Mouse (Mus musculus) heart, postnatal 25 days (tissue): ENCODE measurements around the gene Tmigd1. TPM values are rescaled to one million over a fixed set of nuclear protein-coding genes. Genes with fewer than 3 reads are reported as not detected.
A peak's percentile ranks its signal among the peaks of the same experiment; 100 is the strongest.

ENCODE experiments used
- DNase-seq: peaks from one replicate; pipeline ENCODE4 v3.0.0; 2022; ENCODE audit warnings: low spot score
- intact Hi-C: fragments of 180-260 bp; cut with DNase I; formaldehyde crosslinking; loops from one replicate; pipeline ENCODE4 v1.15.1; 2025
- total RNA-seq, 2 experiments: library from RNA; stranded (reverse); gene quantifications; 2 replicates each; pipeline ENCODE4 v1.2.3; 2021

Gene Tmigd1
- total RNA-seq: under 1 TPM; 0.45 to 0.47 TPM

DNA sequence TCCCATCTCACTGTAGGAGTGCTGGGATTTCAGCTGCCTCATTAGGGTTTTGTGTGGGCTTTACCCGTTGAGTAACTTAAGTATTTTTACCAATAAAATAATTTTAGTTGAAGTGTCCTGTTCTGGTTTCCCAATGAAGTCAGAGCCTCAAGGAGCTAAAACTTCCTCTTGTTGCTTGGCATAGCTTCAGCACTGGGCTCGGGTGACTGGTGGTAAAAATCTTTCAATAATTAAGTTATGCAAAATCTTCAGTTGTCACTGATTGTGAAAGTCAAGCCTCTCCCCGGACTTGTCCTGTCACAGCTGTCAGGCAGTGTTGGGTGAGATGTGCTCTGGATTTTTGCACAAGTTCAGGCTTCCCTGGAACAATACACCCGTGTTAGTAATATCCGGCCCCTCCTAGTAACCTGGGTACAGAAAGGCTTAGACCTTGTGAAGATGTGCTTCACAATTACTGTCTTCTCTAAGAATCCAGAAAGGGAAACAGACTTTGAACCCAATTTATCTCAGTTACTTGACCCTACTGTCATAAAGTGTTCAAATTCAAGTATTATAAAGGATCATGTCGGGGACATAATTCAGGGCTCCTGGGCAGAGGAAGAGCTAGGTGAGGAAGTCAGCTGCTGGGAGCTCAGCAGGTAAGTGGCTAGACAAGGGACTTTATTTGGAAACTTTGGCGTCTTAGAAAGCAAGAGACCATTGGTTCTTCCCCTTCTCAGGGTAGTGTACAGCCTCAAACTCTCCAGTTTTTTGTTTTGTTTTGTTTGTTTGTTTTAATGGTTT, at the start of gene Tmigd1:
Gene Tmigd1 (plus strand): TSS at position 581 of the 783 bp plus-strand sequence.
- intact Hi-C loops: no loop called here
- no peak for DNase-seq

DNA sequence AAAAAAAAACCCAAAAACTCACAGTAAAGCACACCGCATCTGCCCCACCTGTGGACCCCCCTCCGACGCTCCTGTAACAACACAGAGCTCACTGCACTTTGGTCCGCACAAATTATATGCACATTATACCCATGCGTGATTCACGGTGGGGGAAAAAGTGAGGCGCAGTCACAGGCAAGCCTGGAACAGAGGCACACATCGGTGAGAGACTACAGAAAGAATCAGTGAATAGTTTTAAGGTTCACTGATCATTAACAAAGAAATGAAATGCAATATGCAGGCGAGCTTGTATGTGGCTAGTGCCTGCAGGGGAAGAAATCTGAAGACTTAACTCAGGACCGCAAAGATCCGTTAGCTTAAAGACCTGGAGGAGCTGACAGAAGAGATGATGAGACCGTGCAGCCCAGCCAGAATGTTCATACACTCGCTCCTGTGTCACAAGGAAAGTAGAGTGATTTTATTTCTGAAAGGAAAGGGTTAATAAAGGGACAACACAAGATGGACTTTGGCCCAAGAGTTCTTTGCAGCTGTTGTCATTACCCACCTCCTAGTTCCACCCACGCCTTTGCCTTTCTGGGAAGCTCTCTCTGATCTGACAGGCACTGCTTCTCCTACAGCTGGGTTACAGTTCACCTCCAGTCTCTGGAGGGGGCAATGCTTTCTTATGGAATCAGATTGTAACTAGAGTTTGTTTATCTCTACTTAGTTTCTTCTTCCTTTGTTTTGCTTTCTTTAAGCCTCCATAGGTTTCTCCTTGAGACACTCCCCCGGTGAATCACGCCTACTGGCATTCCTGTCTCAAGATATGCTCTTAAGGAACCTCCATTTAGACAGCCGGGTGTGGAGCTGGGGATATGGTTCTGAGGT, 47.3 kb upstream of the Tmigd1 start:
- no peak for DNase-seq
- intact Hi-C loops: no loop called here

DNA sequence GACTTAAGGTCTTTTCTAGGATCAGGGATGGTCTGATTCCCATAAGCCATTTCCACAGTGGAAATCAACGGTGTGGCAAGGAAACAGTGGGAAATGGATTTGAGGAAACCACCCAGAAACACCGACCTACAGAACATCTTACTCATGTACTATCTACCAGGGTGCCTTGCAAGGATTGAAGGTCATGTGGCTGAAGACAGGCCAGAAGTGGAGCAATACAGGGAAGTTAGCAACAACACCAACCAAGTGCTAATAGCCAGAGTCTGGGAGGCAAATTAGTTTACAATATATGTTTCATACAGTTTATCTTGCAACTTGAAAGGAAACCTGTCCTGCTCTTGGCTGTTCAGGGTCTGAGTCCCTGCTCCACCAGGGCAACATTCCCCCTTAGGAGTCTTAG, 45.4 kb upstream of the Tmigd1 start:
- intact Hi-C loops: no loop called here
- no peak for DNase-seq

DNA sequence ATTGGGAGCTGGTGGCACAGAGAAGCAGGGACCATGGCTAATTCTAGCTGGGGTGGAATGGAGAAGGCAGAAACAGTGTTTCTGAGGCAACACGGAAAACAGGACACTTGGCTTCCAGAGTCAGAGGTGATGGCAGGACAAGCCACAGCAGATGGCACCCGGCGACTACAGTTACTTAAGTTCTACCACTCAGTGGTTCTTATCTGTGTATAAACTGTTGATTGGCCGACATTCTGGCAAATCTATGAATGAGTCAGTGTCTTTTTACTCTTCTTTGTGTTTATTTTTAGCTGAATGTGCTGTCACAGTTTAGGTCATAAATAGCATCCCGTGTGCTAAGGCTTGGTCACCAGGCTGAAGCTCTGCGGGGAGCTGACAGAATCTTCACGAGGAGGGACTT, 44.8 kb upstream of the Tmigd1 start:
- DNase-seq: no peak
- intact Hi-C loops: no loop called here

DNA sequence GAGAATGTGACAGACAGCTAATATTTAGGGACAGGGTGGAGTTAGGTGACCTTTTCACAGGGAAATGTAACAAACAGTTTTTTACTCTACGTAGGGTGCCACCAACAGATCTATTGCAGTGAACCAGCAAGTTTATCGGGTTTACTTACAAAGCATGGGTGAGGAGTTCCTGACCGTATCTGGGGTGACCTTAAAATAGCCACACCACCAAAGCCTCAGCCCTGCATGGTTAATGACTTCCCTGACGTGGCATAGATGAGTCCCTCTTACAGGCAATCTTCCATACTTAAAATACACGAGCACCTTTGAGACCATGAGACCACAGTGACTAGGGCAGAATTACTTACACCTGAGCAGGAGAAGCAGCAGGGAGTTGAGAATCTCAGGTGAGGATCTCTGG, 43.2 kb upstream of the Tmigd1 start:
- intact Hi-C loops: no loop called here
- DNase-seq: no peak

DNA sequence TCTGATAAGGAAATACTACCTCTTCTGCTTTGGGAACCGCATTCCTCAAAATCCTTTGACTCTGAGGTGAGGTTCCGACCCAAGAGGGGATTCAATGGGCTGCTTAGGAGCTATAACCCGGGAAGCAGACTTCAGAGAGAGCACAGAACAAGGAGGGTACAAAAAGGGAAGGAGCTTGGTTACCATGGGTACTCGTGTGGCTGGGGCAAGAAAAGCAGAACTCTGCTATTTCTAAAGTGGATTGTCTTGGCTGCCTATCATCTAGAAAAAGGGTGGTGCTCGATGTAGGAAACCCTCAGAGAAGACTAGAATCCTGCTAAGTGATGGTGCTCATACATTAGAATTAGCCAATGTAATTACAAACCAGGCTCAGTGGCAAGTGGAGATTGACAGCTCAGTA, 42.7 kb upstream of the Tmigd1 start:
- intact Hi-C loops: no loop called here
- DNase-seq: no peak

DNA sequence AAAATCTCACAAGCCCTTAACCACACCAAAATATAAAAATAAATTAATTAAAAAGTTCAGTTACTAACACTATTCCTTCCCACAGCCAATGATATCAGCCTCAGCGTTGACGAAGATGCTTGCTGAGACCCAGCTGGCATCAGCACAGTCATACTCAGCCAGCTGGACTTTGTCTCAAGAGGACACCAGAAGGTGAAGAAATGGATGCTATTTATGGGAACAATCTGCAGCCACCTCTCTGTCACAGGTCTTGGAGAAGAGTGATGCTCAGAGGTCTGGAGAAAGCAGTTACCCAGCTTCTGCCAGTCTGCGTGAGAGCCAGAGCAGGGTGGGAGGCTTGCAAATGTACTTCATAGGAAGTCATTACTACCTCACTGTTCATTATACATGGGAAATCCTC, 40.8 kb upstream of the Tmigd1 start:
- DNase-seq: no peak
- intact Hi-C loops: no loop called here

DNA sequence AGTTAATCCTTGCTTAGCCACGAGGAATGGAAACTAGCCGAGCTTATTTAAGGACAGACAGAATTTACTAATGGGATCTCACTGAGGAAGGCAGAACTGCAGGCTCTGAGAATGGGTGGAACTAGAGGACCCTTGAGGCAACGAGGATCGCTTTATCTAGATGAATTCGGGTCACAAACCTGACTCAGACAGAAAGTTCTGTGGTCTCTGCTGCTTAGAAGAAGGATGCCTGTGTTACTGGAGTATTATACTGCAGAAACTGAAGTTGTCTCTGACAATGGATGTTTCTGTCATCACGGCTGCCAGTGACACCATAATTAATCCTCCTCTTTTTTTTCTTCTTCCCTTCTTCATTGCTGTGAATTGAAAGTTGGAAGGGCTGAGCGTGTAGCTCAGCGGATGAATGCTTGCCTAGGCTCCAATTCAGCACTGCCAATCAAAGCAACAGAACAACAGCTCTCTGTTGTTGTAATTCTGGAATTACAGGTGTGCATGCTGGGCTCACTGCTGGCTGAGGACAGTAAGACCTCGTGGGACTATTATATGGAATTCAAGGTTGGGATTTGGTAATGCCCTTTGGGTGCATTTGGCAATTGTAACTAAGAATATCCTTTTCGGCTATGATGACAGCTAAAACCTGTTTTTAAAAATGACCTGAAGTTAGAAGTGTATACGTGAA, 29.3 kb upstream of the Tmigd1 start:
- intact Hi-C loops: no loop called here
- DNase-seq: no peak

DNA sequence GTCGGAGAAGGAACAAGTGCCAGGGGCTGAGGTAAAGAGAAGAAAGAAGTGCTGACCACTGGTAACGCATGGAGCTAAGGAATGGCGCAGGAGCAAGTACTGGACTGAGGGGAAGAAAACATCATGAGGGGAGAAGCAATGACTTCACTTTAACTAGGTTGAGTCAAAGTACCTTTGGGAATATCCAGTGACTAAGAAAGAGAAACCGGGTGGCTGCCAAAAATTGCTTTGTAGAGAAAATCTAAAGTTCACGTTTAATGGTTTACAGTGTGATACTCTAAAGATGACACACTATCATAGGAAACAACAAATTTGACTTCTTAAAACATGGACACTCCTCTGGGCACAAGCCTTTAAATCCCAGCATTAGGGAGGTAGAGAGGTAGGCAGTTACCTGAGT, 28.1 kb upstream of the Tmigd1 start:
- DNase-seq: no peak
- intact Hi-C loops: no loop called here

DNA sequence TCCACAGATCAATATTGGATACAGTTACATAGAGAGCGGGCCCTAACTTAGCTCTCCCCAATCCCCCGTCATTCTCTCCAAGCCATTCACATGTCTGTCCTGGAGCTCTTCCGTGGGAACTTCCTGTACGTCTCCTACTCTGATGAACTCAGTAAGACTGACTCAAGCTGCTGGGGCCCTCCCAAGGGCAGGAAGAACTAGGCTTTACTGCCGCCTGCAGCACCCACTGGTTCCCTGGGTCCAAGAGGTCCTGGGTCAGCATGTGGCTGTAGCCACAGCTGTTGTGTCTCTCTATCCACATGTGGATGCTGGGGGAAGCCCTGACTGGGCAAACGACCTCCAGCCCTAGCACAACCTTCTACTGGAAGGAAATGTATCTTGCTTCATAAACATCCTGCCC, 27.2 kb upstream of the Tmigd1 start:
- intact Hi-C loops: no loop called here
- DNase-seq: no peak

DNA sequence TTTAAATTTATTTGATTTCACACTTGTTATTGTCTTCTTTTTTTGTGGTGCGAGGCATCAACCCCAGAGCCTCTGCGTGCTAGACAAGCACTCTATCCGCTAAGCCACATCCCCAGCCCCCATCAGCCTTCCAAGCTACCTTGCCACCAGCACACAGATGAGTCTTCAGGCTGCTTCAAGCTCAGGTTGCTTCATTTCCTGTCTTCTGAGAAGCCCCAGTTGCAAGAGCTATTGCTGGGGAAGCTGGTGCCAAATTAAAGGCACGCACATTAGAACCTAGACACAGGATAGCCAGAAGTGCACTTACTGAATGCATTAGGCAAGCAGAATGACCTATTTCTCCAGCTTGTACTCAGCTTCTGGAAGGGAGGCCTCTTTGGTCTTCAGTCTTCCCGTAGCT, 22.1 kb upstream of the Tmigd1 start:
- DNase-seq: no peak
- intact Hi-C loops: no loop called here

DNA sequence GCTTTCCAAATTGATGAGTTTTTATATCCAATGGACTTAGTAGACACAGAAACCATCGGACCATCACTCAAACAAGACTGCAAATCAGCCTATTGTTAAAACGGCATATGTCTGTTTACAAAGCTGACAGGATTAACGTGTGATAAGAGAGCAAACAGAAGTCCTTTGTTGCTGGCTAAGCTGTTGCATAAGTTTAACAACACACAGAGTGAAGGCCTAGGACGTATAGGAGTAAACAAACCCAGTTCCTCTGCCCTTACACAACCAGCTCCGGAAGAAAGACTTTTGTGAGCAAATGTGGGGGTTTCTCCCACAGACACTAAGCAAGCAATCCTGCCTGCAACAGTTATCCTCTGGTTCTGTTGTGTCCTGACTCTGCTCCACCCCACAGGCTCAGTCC, 17.5 kb upstream of the Tmigd1 start:
- intact Hi-C loops: no loop called here
- no peak for DNase-seq

DNA sequence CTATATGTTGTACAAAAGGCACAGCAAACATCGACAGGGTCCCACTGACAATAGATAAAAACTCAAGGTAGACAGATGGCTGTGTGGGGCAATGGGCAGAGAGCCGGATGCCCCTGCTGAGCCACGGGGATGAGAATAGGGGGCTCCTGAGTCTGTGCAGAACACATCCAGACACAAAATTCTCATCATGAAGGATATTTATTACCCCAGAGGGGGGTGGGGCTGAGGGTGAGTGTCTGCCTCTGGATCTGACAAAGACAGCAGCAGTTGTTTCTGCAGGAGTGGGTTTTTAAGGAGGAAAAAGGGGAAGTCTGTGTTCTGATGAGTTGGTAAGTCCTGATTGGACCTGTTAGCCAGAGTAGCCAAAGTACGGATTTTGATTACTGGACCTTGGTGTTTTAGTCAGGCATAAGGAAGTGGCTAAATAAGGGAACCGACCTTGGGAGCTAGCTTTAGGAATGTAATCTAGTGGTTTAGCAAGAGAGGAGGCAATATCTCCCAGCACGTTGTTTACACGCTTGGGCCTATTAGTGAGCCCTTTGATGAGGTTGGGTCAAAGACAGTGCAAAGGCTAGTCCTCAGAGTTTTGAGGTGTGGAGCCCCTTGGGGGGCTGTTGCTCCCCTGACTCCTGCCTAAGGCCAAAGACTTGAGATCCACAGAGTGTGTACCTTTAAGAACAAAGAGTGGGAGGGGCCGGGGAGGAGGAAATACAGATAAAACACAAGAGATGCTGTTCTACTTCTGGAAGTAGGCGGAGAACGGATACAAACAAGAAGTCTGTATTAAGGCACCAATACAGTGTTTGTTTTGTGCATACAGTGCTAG, 12.4 kb upstream of the Tmigd1 start:
- no peak for DNase-seq
- intact Hi-C loops: loop anchor here (2.0 to 5.0 kb wide), 2 partner anchors 43 to 212 kb away; partner anchors contain the start of genes Cpd and Trarg1

DNA sequence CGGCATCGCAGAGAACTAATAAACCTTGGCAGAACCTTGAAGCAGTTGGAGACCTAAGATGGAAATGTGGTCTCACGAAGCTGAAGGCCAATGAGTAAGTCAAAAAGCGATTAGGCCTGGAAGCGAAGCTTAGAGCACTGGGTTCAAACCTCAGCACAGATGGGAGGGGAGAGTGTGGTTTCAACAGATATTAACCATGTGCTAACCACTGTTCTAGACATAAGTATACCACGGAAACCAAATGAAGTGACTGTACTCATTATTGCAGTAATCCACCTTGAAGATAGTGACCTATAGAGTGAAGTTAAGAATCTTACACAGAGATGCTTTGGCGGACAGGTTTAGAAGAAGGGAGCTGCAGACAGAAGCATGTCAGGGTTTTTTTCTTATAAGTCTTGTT, 10.8 kb upstream of the Tmigd1 start:
- intact Hi-C loops: loop anchor here (5.0 kb wide), 1 partner anchor 214 kb away; the partner anchor contains the start of gene Trarg1
- DNase-seq: no peak

DNA sequence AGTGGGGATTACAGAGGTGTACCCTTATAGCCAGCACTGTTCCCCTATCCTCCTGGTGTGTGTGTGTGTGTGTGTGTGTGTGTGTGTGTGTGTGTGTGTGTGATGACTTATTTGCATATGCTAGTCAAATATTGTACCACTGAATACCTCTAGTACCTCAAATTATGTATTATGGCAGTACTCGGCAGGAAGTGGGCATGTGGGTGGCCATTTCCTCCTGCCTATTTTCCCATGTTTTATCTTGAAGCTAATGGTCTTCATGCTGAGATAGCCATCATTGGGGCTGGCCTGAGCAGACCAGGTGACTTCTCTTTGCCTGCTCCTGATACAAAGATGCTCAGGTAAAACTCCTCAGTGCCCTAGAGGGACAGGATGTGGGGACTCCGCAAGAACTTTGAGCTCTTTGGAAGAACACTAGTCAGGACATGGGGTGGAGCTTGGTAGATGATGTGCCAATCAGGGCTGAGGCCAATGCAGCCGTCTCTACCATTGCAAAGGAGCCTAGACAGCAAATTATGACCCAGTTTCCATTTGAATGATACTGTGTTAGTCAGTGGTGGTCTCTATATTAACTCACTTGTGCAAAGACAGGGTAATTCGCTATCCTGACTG, 10.1 kb upstream of the Tmigd1 start:
- DNase-seq: no peak
- intact Hi-C loops: loop anchor here (5.0 kb wide), 1 partner anchor 215 kb away; the partner anchor contains the start of gene Trarg1

DNA sequence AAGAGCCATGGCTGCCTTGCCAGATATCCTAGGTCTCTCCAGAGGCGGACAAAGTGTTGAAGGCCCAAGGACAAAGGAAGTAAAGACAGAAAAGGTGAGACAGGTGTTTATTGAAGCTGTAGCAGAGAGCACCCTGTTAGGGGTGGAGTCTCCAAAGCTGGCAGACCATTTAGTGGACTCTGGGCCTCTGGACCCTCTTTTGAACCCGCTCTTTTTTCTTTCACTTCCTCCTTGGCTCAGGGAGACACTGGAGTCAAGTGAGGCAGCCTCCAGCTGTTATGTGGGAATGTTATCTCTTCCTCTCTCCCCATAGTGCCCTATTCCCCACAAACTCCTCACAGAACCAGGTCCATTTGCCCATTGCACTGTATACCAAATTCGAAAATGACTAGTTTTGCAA, 9.0 kb upstream of the Tmigd1 start:
- no peak for DNase-seq
- intact Hi-C loops: loop anchor here (5.0 kb wide), 1 partner anchor 216 kb away; the partner anchor contains the start of gene Trarg1

DNA sequence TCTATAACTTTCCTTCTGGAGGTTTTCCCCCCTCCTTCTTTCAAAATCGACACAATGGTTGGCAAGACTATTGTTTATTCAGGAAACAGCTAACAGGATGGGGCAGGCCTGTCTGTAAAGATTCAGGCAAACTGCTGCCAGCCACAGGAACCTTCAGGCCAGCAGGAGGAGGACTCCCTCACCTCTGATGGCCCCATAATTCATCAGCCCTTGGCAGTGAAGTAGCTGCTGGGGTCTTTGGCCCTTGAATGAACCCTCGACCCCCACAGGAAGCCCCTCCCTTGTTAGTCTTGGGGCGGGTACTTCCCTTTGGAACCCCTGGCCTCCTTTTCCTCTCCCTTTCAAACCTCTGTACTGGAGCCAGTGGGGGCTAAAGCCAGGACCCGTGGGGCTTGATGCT, 8.4 kb upstream of the Tmigd1 start:
- DNase-seq: peak; percentile 40
- intact Hi-C loops: loop anchor here (5.0 kb wide), 1 partner anchor 216 kb away; the partner anchor contains the start of gene Trarg1

DNA sequence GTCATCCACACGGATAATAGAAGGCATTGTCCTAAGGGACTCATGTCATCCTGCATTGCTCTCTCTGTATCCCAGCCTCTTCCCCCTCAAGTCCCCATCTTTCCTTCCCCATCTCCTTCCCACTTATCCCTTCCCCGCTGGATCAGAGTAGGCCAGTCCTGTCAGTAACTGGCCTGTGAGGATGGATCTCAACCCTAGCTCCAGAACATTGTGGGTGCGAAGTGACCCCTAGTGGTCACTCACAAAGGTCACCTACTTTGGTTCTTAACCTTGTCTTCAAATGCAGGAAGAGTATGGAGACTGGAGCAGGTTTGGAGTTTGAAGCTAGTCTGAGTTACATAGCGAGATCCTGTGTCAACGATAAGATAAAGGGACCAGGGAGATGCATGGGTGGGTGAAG, 7.7 kb upstream of the Tmigd1 start:
- peak; percentile 42 for DNase-seq
- intact Hi-C loops: loop anchor here (1.0 to 5.0 kb wide), 3 partner anchors 83 to 217 kb away; partner anchors contain the start of gene Trarg1

DNA sequence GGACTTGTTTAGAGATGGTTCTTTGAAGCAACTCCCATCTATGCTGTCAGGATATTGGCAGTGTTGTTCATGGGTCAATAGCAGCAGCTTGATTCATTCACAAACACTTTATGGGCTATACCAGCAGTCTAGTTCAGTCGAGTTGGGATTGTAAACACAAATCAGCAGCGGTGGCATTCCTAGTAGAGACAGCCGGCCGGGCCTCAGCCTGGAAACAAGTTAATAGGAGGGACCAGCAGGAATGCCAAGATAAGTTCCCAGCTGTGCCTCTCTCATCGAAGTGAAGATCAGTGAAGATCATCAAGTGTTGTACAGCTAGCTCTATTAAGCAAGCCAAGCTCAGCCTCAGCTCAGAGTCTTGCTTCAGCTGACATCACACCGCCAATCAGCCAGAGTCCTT, 5.6 kb upstream of the Tmigd1 start:
- intact Hi-C loops: loop anchor here (5.0 kb wide), 1 partner anchor 51 kb away; no protein-coding TSS in a partner anchor
- no peak for DNase-seq
